Mouse (Mus musculus): ENCODE results near the gene Gripap1.

Gene Gripap1

DNA sequence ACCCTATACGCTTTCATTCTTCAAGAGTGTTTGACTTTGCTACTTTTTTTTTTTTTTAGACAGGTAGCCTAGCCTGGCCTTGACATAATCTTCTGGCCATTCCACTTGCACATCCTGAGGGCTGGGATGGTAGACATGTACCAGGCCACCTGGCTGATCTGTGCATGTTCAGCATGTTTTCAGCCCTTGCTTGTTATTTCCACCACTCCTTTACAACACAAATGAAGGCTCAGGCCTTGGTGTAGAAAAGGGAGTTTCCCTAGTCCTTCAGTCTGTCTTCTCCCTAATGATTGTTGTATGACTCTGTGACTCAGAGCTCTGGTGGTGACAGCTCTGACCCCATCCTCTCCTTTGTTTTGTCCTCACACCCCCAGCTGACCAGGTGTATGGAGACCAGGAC is 77.6 kb downstream of the Gripap1 start:
- no peak for DNase-seq (ENCODE audit: low read depth, low spot score)

GRCm38 (mm10) chrX:7868506-7868905 is 78.9 kb downstream of the Gripap1 start:
- DNase-seq (ENCODE audit: low read depth, low spot score) = no peak

DNA sequence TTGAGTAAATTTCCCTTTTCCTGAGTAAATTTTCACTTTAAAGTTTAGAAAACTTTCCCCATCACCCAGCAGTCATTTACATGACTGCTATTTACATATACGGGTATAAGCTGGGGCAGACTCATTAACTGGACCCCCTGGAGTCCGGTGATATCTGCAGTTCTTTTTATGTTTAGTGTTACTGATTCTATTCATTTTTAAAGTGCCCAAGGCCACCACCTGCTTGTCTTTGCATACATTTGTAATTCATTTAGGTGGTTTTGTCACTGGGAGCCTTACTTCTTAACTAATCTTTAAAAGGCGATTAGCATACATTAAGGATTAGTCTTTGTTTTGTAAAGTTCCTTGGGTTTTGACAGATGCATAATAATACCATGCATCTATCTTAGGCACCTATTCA is 80.3 kb downstream of the Gripap1 start:
- DNase-seq (ENCODE audit: low read depth, low spot score) = no peak

All from c-Kit-negative CD71-positive TER-119-positive erythroid progenitor cells, embryonic 14.5 days (primary cell).